Mouse (Mus musculus): ENCODE measurements at regions not wholly inside any gene's neighbourhood (a gene's known extent, or its start where the extent isn't known, plus 50 kb on each side); places are given as distances from the start of the nearest gene placed in this dataset.
"Not testable (repeated sequence)": the region's sequence is repeated elsewhere in the genome, so short reads cannot be mapped to it uniquely, and the experiment has no call there.

DNA sequence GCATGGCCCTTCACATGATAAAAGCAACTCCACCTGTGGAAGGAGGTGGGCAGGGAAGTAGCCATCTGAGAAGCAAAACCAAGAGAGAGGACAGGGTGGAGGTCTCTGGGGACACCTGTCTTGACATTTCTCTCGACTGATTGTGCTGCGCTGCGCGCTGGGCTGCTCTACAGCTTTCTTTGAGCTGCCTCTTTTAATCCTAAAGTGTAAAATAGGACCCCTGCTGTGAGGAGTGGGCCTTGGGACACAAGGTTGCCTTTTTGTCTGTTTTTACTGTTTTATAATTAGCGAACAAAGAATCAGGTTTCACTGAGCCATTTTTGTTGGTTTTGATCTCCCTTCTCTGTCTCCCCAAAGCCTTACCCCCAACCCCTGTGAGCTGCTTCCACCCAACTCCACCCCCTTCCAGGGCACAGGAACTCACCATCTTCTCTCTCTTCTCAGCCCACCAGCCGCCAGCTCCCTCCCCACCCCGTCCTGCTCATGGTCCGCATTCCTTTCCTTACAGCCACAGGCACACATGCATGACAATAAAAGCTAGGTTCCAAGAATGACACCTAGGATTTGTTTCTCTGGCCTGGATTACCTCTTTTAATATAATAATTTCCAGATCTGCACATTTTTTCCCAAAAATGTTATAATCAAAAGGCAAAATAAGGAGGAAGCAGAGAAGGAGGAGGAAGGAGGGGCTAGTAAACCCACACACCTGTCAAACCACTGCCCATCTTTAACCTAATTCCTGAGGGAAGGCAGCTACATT, 57.3 kb downstream of the Cbln4 start:
- Histone ChIP-seq H3K4me1 (no peaks in the 10 kb centered on the region), H3K9ac (no peak overlapping the region), H3K4me2 (no peak overlapping the region), H3K27me3 (peaks cover 5% of the 10 kb centered on the region; the same call in 1 of the 2 replicates), H3K9me3 (no peaks in the 10 kb centered on the region), H3K36me3 (no peaks in the 10 kb centered on the region), H3K27ac (no peak overlapping the region), H3K4me3 (no peak overlapping the region)
- 10% methylated on average over 8 of the region's 8 CpGs for WGBS
- no peak for ATAC-seq (ENCODE audit: insufficient number of reproducible peaks, insufficient read depth, low FRiP score, low TSS enrichment, low read depth)

DNA sequence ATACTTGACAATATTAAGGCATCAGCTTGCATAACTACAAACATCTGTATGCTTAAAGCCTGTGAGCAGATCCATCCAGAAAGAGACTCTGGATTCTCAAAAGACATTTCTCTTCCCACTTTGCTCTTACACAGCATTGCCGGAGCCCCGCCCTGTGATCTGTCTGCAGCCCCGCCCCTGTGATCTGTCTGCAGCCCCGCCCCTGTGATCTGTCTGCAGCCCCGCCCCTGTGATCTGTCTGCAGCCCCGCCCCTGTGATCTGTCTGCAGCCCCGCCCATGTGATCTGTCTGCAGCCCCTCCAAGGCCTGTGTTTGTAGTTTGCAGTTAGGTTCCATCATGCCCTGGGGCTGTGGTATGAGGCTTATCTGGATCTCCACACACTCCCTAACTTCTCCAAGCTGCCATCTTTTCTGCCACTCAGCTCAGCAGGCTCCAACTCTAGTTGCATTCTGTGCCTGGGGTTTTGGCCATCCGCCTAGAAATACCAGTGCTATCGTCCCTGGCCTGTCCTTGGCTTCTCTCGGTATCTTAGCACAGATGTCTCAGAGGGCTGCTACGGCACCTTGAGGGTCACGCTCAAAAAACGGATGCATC, 73.9 kb downstream of the Cbln4 start:
- Histone ChIP-seq H3K9ac (no peak overlapping the region), H3K4me1 (no peaks in the 10 kb centered on the region), H3K9me3 (no peaks in the 10 kb centered on the region), H3K27ac (no peak overlapping the region), H3K4me3 (no peak overlapping the region), H3K4me2 (no peak overlapping the region), H3K36me3 (no peaks in the 10 kb centered on the region), H3K27me3 (no peaks in the 10 kb centered on the region)
- no peak for ATAC-seq (ENCODE audit: insufficient number of reproducible peaks, insufficient read depth, low FRiP score, low TSS enrichment, low read depth)
- WGBS, result 54% methylated on average over 13 of the region's 13 CpGs

- Histone ChIP-seq H3K4me3 (no peak overlapping the region), H3K4me2 (no peak overlapping the region), H3K4me1 (no peaks in the 10 kb centered on the region), H3K27ac (no peak overlapping the region), H3K9ac (no peak overlapping the region), H3K27me3 (no peaks in the 10 kb centered on the region), H3K9me3 (no peaks in the 10 kb centered on the region), H3K36me3 (no peaks in the 10 kb centered on the region)
- 83% methylated on average over 7 of the region's 7 CpGs for WGBS
- ATAC-seq (ENCODE audit: insufficient number of reproducible peaks, insufficient read depth, low FRiP score, low TSS enrichment, low read depth), result no peak
Measured at GRCm38 (mm10) chr2:171946569-171947250, 96.6 kb downstream of the Cbln4 start.

DNA sequence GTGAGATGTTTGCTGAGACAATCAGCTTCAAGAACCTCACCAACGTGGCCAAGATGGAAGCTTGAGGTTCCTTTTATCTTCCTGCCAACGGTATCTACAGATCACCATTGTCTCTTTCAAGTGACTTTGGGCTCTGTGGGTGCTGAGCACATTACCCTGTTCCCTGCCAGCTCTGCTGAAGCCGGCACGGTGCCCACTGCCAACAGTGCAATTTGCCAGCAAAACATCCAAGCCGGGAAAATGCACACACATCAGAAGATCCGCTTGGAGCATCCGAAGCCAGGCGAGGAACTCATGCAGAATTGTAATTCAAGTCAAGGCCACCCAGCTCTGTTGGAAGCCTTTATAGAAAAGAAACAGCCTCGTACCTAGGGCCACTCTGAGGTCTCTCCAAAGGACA, 100.6 kb downstream of the Cbln4 start:
- Histone ChIP-seq H3K27ac (no peak overlapping the region), H3K9ac (no peak overlapping the region), H3K9me3 (no peaks in the 10 kb centered on the region), H3K27me3 (no peaks in the 10 kb centered on the region), H3K36me3 (no peaks in the 10 kb centered on the region), H3K4me3 (no peak overlapping the region), H3K4me1 (no peaks in the 10 kb centered on the region), H3K4me2 (no peak overlapping the region)
- ATAC-seq (ENCODE audit: insufficient number of reproducible peaks, insufficient read depth, low FRiP score, low TSS enrichment, low read depth), result no peak
- 86% methylated on average over 9 of the region's 9 CpGs for WGBS

DNA sequence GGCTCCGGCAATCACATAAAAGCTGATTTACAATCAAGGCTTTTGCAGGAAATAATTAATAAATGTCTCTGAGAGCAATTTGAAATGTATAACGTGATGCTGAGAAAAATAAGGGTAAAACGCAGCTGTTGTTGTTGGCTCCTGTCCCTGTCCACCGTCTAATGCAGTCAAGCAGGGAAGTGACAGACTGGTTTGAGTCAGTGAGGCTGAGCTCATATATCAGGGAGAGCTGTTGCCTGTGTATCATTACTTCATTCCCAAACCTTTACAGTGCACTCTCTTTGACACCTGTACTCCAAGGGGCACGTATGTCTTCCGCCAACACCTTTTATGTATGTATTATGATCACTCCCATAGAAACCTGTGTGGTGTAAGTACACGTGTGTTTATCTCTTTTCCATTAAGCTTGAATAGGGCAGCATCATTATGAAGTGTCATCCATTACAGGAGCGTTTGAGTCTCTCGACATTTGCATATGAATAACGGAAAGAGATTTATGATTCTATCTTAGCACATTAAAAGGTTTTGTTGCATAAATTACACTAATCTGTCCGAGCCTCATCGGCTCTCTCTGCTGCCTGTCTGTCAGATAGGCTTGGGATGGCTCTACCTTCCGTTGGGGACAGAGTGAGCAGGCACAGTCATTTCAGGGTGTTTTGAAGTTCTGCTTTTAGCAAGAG, 107.5 kb downstream of the Cbln4 start:
- 82% methylated on average over 13 of the region's 13 CpGs for WGBS
- H3K4me3 ChIP-seq, result no peak overlapping the region
- H3K36me3 ChIP-seq, result no peaks in the 10 kb centered on the region
- H3K4me2 ChIP-seq, result no peak overlapping the region
- no peak for ATAC-seq (ENCODE audit: insufficient number of reproducible peaks, insufficient read depth, low FRiP score, low TSS enrichment, low read depth)
- H3K9me3 ChIP-seq, result no peaks in the 10 kb centered on the region
- no peak overlapping the region for H3K9ac ChIP-seq
- no peak overlapping the region for H3K27ac ChIP-seq
- H3K27me3 ChIP-seq, result no peaks in the 10 kb centered on the region
- H3K4me1 ChIP-seq, result no peaks in the 10 kb centered on the region

DNA sequence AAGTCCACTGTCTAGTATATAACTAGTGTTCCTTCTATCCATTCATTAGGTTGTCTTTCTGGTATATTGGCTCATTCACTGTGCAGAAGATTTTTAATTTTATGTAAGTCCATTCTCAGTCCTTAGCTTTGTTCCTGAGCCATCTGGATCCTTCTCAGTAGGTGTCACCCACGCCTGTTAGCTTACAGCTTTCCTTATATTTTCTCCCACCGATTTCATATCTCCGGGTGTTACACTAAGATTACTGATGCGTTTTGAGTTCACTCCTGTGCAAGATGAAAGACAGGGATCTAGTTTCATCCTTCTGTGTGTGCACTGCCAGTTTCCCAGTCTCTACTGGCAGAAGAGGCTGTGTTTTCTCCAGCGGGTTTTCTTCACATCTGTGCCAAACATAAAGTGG, 122.3 kb downstream of the Cbln4 start:
- Histone ChIP-seq H3K9me3 (peaks cover 6% of the 10 kb centered on the region), H3K4me1 (no peaks in the 10 kb centered on the region), H3K4me2 (no peak overlapping the region), H3K9ac (no peak overlapping the region), H3K27ac (no peak overlapping the region), H3K36me3 (no peaks in the 10 kb centered on the region), H3K4me3 (no peak overlapping the region), H3K27me3 (no peaks in the 10 kb centered on the region)
- 84% methylated on average over 5 of the region's 5 CpGs for WGBS
- ATAC-seq (ENCODE audit: insufficient number of reproducible peaks, insufficient read depth, low FRiP score, low TSS enrichment, low read depth), result no peak

DNA sequence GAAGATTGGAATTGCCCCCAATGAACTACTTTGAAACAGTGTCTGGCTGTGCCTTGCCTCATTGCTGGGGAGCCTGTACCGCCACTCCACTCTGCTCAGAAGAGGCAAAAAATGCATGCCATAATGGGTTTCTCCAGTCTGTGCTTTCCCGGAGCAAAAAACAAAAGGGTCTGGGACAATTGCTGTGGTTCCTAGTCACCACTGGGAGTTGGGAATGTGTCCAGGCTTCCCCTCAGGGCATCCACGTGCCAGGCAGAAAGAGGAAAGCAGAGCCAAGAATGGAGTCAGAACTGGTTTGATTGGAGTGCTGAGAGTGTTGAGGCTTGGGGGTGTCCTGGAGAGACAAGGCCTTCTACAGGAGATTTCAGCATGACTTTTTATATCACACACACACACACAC, 156.0 kb downstream of the Cbln4 start:
- Histone ChIP-seq H3K27me3 (no peaks in the 10 kb centered on the region), H3K9me3 (no peaks in the 10 kb centered on the region), H3K9ac (no peak overlapping the region), H3K27ac (no peak overlapping the region), H3K36me3 (no peaks in the 10 kb centered on the region), H3K4me2 (no peak overlapping the region), H3K4me3 (no peak overlapping the region), H3K4me1 (no peaks in the 10 kb centered on the region)
- no peak for ATAC-seq (ENCODE audit: insufficient number of reproducible peaks, insufficient read depth, low FRiP score, low TSS enrichment, low read depth)
- 83% methylated on average over 3 of the region's 3 CpGs for WGBS

DNA sequence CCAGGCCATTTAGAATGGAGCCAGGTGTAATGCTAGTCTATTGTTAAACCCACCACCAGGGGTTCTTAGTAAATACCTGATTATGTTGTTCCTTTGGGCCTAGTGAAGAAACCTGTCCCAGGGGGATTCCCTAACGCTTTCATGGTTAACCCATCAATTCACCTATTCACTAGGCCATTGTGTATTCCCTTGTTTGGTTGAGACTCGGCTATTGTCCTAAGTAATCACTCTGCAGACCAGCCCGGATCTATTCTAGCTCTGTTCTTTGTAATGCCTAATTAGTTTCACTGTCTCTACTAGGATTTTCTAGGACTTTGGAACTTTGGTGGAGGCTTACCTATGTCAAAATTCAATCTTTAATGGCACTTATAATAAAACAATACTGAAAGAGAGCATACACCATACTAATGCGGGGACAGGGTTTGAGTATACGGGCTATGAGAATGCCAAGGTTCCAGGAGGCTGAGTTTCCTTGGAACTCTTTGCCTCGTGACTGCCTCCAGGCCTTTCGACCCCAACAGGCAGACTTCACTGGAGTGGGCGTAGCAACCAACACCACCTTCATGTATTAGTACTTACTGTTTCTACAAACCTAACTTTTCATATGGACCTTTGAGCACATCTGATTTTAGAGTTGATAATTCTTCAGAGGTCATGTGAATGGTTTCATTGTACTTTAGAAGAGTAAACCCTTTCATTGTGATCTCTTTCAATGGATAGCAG, 163.9 kb downstream of the Cbln4 start:
- WGBS, result 72% methylated on average over 8 of the region's 8 CpGs
- not testable (repeated sequence) for H3K27ac ChIP-seq; H3K4me3 ChIP-seq; H3K9ac ChIP-seq; H3K36me3 ChIP-seq; ATAC-seq (ENCODE audit: insufficient number of reproducible peaks, insufficient read depth, low FRiP score, low TSS enrichment, low read depth); H3K9me3 ChIP-seq; H3K4me2 ChIP-seq; H3K4me1 ChIP-seq; H3K27me3 ChIP-seq

DNA sequence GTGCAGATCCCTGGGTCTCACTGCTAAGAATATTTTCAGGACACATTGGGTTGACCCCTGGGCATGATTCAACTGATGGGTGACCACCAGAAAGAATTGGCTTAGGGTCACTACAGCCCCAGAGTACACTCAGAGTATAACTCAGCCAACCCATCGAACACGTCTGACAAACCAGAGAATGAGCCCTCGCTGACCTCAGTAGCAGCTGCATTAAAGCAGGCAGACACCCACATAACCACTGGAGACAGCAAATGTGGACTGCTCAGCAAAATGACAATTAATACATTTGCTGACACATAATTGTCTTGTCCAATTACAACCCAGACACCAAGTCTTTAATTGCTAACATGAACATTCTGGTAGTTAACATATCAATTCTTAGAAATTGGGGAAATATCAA, 175.7 kb downstream of the Cbln4 start:
- no peaks in the 10 kb centered on the region for H3K27me3 ChIP-seq
- ATAC-seq (ENCODE audit: insufficient number of reproducible peaks, insufficient read depth, low FRiP score, low TSS enrichment, low read depth), result no peak
- no peak overlapping the region for H3K4me3 ChIP-seq
- H3K9ac ChIP-seq, result no peak overlapping the region
- 81% methylated on average over 3 of the region's 3 CpGs for WGBS
- H3K4me2 ChIP-seq, result no peak overlapping the region
- no peaks in the 10 kb centered on the region for H3K4me1 ChIP-seq
- H3K36me3 ChIP-seq, result no peaks in the 10 kb centered on the region
- H3K27ac ChIP-seq, result no peak overlapping the region
- H3K9me3 ChIP-seq, result no peaks in the 10 kb centered on the region

GRCm38 (mm10) chr2:171864376-171864965, 178.8 kb downstream of the Cbln4 start:
- WGBS, result 94% methylated on average over 8 of the region's 8 CpGs
- no peak overlapping the region for H3K9ac ChIP-seq
- H3K27ac ChIP-seq, result no peak overlapping the region
- 0 out of 2 replicates have a peak, but pooled peaks have one; percentile 32 for ATAC-seq (ENCODE audit: insufficient number of reproducible peaks, insufficient read depth, low FRiP score, low TSS enrichment, low read depth)
- no peak overlapping the region for H3K4me2 ChIP-seq
- H3K27me3 ChIP-seq, result no peaks in the 10 kb centered on the region
- no peaks in the 10 kb centered on the region for H3K36me3 ChIP-seq
- no peaks in the 10 kb centered on the region for H3K4me1 ChIP-seq
- no peaks in the 10 kb centered on the region for H3K9me3 ChIP-seq
- no peak overlapping the region for H3K4me3 ChIP-seq

DNA sequence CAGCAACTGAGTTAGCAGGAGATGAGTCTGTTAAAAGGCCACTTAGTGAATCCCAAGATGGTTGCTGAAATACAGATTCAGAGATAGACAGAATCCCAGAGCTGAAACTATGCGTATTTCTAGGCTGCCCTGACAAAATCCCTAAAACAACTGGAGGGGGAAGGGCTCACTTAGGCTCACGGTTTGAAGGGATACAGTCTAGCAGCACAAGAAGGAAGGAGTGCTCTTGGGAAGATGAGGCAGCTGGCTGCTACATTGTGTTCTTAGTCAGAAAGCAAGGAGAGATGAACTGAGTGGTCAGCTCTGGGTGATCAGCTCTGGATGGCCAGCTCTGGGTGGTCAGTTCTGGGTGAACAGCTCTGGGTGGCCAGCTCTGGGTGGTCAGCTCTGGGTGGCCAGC, 180.6 kb downstream of the Cbln4 start:
- H3K36me3 ChIP-seq, result no peaks in the 10 kb centered on the region
- 79% methylated on average over 2 of the region's 2 CpGs for WGBS
- H3K4me3 ChIP-seq, result no peak overlapping the region
- H3K9me3 ChIP-seq, result no peaks in the 10 kb centered on the region
- H3K27me3 ChIP-seq, result no peaks in the 10 kb centered on the region
- ATAC-seq (ENCODE audit: insufficient number of reproducible peaks, insufficient read depth, low FRiP score, low TSS enrichment, low read depth), result no peak
- no peak overlapping the region for H3K9ac ChIP-seq
- no peak overlapping the region for H3K27ac ChIP-seq
- no peaks in the 10 kb centered on the region for H3K4me1 ChIP-seq
- no peak overlapping the region for H3K4me2 ChIP-seq
